Mouse (Mus musculus): ENCODE measurements around the gene Chsy1.

DNA sequence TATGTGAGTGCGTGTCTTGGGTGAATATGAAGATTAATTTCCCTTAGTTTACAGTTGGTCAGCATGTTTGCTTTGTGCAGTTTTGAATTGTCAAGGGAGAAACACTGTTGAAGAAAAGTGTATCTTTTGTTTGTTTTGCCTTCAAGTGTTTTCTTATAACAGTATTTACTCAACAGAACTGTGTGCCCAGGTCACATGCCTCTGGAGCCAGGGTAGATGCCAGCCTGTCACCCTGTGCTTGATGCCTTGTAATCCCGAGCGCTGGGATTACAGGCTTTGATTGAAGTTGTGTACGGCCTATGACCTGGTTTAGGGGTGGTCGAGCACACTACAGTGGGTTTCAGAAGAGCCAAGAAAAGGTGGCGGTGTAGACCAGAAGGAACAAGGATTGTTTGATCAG, 25.6 kb upstream of the Chsy1 start:
- TF ChIP-seq CTCF (IDR thresholded peaks at IDR 0.05) (no peak), EP300 (IDR thresholded peaks at IDR 0.05) (no peak)
